Mouse (Mus musculus) lung, postnatal 25 days (tissue): Measurements from ENCODE around the gene Lyve1.

Experiments
- DNase-seq: peaks from one replicate; pipeline ENCODE4 v3.0.0; 2022; ENCODE audit warnings: low spot score

Lyve1 gene

DNA sequence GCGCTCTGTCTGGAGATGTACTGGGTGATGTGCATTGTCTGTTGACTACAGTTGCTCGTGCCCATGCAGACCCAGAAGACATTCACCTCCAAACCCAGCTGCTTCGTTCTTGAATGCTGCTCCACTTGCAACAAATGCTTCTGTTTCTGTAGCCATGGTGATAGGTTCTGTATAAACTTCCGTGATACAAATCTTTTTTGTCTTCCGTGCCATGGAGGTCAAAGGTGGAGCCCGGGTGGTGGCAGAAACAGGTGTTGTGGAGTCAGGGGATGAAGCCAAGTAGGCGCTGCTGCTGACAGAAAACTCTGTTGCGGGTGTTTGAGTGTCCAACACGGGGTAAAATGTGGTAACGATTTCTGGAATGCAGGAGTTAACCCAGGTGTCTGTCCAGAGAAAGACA, 9.4 kb downstream of the Lyve1 start:
- peak; percentile 57 for DNase-seq

GRCm38 (mm10) chr7:110851541-110852203, 11.4 kb downstream of the Lyve1 start:
- no peak for DNase-seq

GRCm38 (mm10) chr7:110848371-110848770, 14.7 kb downstream of the Lyve1 start:
- DNase-seq = no peak

DNA sequence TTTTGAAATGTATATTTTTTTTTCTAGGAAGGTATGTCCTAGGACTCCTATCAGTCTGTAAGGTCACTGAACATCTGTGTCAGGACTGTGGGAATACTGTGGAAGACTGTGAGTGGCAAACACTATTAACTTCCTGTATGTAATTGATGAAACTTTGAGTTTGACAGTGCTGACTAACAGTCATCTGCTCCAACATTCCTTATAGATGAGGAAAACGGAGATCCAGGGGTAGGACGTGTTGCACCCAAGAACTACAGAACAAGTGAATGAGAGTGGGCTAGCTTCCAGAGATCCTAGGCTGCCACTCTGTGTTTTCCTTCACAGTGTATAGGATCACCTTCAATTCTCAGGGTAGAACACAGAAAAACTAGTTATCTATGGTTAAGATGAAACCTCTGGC, 15.7 kb downstream of the Lyve1 start:
- DNase-seq = no peak

GRCm38 (mm10) chr7:110843916-110844874, 18.8 kb downstream of the Lyve1 start, which contains the start of gene Rnf141:
Gene Rnf141, minus strand, starts transcription at chr7:110844457.
- peak; percentile 93 for DNase-seq

GRCm38 (mm10) chr7:110840332-110840731, 22.7 kb downstream of the Lyve1 start:
- DNase-seq = peak; percentile 75

DNA sequence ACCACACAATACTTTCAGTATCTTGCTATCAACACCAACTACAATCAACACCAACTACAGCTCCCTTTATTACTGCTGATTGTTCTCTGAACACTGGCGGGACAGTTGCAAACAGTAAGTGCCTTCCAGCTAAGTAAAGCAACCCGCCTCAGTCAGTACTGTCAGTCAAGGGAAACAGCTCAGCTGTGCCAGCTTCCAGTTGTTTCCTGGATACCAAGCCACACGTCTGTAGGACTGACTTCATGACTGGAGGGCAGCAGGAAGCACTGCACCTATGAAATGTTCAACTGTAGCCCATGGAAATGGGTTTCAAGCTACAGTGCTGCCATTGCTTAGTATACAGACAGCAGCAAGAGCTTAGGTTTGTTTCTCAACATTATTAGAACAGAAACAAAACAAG, 28.5 kb downstream of the Lyve1 start:
- no peak for DNase-seq

GRCm38 (mm10) chr7:110834018-110834417, 29.0 kb downstream of the Lyve1 start:
- no peak for DNase-seq

DNA sequence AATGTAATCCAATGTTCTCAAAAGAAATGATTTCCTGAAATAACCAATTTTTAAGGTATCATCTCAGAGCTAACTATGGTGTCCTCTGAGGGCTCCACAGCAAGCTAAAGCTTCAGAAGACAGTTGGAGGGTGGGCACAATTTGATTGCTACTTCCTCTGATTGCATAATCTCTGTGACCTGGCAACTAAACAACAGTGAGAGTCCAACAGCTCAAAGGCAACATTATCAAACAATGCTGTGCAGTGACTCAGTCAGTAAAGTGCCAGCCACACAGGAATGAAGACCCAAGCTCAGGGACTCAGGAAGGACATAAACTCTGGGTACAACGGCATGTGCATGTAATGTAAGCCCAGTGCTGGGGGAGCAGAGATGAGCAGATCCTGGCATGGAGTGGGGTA, 30.0 kb downstream of the Lyve1 start:
- no peak for DNase-seq

DNA sequence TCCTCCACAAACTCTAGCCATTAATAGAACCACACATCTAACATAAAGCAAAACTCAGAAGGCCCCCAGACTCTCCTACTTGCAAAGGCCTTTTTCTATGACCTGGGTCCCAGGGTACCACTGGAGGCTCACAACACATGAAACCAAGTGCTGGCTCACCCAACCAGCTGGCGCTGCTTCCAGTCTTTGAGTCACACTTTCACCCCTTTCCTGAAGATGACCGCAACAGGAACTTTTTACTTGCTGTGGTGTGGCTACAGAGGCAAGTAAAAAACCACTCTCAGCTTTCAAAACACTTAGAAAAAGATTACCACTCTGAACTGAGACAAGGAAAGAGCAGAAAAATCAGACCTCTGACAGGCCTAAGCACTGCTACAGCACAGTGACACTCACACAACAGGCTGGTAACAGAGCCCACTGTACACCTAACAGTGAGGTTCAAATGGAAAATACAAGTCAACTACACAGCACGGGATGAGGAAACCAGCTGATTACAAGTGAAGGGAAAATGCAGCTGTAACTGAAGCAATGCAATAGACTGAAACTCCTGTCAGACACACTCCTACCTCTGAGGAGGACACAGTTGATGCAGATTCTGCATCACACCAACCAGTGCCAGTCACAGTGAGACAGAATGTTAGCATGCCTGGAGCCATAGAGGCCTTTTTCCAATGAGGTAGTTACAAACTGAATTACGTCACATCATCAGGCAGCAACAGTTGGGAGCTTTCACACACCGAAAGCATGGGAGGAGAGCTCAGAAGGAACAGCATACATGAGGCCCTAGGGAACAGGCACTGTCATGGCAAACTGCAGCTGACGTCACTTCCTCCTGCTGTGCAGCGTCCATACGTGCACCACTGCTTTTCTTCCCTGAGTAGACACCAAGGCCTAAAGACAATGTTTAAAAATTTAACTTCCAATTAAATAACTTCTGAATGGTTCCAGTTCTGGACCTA, 38.8 kb downstream of the Lyve1 start:
- no peak for DNase-seq

DNA sequence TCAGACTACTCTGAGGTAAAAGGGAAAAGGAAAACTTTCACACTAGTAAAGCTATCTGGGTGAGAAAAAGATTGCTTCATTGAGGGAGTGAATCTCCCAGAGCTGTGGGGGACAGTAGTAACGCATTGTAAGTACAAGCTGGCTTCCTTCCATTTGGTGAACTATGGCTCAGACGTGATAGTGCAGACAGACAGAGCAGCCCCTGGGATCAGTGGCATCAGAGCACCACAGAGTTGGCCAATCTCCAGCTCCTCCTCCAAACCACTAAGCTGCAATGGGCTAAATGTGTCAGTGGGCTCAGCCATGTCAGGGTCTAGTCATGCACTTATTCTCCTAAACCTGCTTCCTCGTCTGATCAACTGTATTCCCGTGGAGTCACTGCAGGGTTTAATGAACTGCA, 39.4 kb downstream of the Lyve1 start:
- no peak for DNase-seq

DNA sequence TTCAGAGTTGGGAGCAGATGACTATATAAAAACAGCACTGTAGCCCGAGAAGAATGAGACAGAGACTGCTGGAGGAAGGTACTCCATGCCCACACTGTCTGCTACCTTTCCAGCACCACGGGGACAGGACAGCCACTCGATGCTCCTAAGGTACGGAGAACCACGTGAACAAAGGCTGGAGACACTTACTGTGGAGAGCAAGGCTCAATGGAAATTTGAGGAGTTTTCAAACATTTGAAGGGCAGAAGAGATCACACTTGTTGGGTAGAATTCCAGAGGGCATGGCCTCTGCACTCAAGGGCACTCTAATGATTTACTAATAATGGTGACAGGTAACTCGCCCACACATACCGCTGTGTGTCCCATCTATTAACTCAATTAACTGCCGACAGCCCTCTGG, 40.0 kb downstream of the Lyve1 start:
- DNase-seq = no peak

DNA sequence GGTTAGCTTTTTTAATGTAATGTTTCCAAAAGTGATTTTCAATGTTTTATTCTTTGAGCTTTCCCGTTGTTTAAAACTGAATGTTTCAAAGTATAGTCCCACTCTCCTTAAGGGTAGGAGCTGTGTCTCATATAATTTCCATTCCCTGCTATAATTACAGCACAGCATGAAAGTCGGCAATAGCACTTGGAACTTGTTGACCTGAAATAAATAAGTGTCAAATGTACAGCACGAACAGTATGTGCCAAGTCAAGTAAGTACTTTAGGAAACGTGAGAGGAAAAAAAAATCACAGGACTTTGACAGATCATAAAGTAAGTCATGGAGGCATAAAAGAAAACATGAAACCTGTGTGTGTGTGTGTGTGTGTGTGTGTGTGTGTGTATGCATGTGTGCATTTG, 41.0 kb downstream of the Lyve1 start:
- no peak for DNase-seq

DNA sequence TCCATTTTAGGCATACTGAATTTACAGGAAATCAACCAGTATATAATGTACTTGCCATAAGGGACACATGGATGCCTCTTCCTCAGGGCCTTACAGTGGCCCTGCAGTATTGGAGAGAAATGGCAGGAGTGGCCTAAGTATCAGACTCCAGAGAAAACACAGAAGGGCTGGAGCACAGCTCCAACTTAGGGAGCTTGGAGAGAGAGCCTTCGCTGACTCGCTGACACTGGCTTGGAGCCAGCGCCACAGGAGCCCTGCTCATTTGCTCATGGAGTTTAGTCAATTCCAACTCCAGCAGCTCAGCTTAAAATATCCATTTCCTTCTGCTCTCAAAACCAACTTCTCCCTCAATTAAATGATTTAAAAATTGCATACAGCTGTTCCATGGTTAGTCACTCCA, 41.4 kb downstream of the Lyve1 start:
- DNase-seq = no peak

DNA sequence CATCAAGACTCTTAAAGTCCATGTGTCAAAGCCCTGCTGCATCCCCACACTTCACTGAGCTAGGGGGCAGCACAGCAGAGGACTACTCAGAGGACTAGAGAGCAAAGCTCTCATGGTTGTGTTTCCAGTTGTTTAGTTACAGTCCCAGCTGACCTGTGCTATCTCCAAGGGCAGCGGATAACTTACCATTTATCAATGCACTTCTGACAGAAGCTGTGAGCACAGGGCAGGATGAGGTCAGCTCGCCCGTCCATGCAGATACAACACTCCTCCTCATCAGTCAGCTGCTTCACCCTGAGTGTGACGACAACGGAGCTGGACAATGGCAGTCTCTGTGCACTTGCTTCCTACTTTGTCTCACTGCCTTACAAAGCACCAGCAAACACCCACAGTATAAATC, 42.0 kb downstream of the Lyve1 start:
- no peak for DNase-seq

DNA sequence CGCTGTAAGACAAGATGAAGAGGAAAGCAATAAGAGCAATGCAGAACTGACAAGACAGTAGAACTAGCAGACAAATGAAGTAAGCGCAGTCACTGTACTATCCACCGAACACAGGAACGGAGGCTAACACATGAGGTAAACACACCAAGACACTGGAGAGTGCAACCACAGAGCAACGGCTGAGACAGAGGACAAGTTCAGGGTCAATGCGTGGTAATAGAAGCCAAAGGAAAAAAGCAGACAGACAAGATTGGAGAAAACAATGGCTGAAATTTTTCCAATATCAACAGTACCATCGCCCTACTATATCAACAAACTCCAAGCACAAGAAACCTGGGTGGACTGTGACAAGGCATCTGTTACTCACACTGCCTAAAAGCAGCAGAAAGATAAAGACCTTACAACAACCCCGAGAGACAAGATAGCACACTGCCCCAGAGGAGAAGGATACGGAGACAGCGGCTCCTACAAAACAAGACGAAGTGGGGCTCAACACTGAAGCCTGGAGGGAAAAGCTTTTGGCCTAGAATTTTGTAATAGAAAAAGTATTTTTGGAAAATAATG, 44.2 kb downstream of the Lyve1 start:
- peak; percentile 61 for DNase-seq

DNA sequence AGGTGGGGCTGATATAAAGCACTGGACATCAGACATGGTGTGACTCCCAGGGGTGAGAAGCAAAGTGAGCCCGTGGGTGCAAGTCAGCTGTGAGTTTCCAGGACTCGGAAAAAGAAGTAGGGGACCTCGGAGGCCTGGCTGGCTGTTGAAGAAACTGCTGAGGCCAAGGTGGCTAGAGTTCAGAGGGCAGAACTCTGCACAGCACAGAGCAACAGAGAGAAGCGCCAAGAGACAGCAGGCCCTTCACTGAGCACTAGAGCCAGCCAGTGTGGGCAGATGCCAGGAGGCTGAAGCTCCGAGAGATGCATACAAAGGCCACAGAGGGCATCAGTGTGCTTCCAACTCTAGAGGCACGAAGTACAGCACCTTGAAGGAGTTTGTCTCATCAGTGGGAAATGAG, 44.8 kb downstream of the Lyve1 start:
- DNase-seq = no peak

DNA sequence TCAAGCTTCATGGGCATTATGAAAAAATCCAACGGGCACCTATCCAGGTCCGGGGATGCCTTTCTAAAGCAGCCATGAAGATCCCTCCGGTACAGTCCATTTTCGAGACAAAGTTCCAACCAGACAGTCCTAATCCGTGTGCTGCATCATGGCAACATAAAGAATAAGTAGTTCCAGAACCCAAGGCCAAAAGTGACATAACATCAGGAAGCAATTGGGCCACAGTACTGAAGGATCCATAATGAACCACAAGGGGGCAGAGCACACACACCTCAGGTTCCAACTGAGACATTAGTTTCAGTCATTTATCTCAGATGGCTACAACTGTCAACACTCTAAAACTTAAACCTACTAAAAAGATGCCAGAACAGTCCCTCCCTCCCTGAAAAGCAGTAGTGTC, 47.0 kb downstream of the Lyve1 start:
- DNase-seq = peak; percentile 68

DNA sequence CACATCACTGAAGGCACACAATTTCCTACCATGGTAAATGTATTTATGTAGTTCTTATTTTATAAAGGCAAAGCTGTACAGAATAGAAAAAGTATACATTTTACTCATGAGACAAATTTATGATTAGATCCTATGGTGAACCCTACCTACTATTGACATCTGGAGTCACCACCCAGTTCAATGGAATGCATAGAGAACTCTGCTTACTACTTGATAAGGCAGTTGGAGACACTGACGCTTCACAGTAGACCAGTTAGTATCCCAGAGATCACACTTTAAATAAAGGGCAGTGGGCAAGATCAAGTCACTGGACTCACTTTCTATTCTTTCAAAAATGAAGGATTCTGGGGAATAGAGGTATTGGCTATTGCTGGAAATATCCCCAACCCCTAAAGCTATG, 49.1 kb downstream of the Lyve1 start:
- no peak for DNase-seq

GRCm38 (mm10) chr7:110811529-110811928, 51.5 kb downstream of the Lyve1 start:
- no peak for DNase-seq

DNA sequence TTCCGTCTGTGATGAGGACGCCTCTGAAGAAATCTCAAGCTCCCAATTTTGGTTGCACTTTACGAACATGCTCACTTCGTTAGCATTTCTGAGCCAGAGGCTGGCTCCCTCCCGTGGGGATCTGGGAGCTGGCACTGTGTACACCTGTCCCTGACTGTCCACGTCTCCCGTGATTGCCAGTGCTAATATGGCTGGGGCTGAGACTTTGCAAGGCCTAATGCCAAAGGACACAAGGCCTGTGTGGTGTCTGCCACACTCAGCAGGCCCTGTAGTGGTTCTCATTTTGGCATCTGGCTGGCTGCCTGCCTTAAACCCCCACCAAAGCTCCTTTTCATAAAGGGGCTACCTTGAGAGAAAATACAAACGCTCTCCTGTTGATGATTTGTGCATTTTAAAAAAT, 52.0 kb downstream of the Lyve1 start:
- DNase-seq = no peak
